Mouse (Mus musculus) heart, postnatal 14 days (tissue): ENCODE data around the gene Slc10a1. TPM values are rescaled to one million over a fixed set of nuclear protein-coding genes. Genes with fewer than 3 reads are reported as not detected.
A peak's percentile ranks its signal among the peaks of the same experiment; 100 is the strongest.

Source experiments
- DNase-seq, 2 experiments: peaks; one replicate each; pipeline ENCODE4 v3.0.0; 2021 to 2022
- intact Hi-C: fragments of 180-260 bp; cut with DNase I; formaldehyde crosslinking; loops from one replicate; pipeline ENCODE4 v1.15.1; 2025
- long read RNA-seq, 2 experiments: library from polyadenylated mRNA; stranded (forward); transcript quantifications; one replicate each; pipeline ENCODE4 v2.0.0; 2021
- total RNA-seq, 2 experiments: library from RNA; stranded (reverse); gene quantifications; 2 replicates each; pipeline ENCODE4 v1.2.3; 2021

Slc10a1 gene
- total RNA-seq: not detected
- long read RNA-seq, experiment 1, partial matches to known transcripts: 0 of 1 reads
- long read RNA-seq, experiment 1, other reads (novel, unspliced or antisense): 1 of 1 reads
- long read RNA-seq, experiment 2: 0 reads

GRCm38 (mm10) chr12:80968605-80969004, at the start of gene Slc10a1:
TSS of gene Slc10a1 (minus strand) at chr12:80968705.
- no peak for DNase-seq
- intact Hi-C loops: no loop called here

GRCm38 (mm10) chr12:81017624-81018023, 49.1 kb upstream of the Slc10a1 start:
- no peak for DNase-seq
- intact Hi-C loops: no loop called here

DNA sequence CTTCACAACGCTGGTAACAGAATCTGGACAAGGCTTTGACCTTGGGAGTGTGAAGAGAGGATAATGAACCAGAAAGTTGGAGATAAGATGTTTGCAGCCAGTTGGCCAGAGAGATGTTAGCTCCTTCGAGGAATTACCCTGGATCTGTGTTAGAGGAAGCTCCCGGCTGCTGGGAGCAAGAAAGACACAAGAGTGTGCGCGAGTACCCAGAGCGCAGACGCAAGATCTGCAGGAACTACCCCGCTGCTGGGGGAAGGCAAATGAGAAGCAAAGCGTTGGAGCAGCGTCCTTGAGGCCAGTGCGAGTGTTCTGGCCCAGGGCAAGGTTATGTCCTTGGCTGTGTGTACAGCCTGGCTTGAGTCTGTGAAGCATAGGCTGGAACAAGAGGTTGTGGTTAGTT, 45.0 kb upstream of the Slc10a1 start:
- DNase-seq: no peak
- intact Hi-C loops: no loop called here

DNA sequence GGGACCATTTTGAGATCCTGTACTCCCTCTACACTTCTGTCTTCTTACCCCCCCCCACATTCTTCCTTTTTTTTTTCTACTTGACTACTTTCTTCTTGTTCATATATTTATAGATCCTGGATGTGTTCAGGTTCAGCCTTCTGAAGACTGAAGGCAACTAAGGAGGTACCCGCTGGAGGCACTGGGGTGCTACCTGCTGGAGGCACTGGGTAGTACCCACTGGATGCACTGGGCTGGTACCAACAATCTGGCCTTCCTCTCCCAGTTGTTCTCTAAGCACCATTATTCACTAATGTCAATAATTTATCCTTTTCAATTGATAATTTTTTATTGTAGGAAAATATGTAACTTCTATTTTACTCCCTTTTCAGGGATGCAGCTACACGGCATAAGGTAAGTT, 43.5 kb upstream of the Slc10a1 start:
- intact Hi-C loops: no loop called here
- no peak for DNase-seq

- DNase-seq: no peak
- intact Hi-C loops: no loop called here
These were observed 41.3 kb upstream of the Slc10a1 start for GRCm38 (mm10) chr12:81009813-81010212.

GRCm38 (mm10) chr12:81002841-81003635, 34.5 kb upstream of the Slc10a1 start:
- DNase-seq: no peak
- intact Hi-C loops: no loop called here

- DNase-seq: no peak
- intact Hi-C loops: no loop called here
These were observed 32.4 kb upstream of the Slc10a1 start for GRCm38 (mm10) chr12:81000924-81001323.

DNA sequence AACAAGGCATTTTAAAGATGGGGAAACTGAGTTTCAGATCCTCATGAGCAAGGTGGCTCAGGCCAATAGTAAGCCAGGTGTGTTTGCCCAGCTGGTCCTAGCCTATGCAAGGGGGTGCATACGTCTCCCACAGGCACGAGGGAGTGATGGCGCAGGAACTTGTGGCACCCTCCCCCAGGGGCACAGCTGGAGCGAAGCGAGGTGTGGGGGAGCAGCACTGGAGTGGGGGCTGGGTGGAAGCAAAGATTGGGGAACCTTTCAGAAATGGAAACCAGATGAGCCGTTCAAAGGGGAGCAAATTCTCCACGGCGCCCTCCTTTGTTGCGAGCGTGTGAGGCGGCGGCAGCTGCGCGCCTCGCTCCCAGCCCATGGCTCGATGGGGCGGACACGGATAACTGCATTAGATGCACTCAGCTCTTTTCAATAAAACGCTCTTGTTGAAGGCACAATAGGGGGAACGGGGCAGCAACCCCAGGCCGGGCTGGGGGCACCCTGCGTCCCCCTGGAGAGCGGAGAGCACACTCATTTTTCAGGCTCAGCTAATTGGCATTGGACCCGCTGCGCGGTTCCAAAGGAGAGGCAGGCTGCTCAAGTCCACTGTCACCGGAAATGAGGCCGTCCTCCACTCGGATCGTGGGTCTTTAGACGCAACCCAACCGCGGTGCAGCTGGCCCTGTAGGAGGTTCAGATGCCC, 30.2 kb upstream of the Slc10a1 start:
- no peak for DNase-seq
- intact Hi-C loops: no loop called here

DNA sequence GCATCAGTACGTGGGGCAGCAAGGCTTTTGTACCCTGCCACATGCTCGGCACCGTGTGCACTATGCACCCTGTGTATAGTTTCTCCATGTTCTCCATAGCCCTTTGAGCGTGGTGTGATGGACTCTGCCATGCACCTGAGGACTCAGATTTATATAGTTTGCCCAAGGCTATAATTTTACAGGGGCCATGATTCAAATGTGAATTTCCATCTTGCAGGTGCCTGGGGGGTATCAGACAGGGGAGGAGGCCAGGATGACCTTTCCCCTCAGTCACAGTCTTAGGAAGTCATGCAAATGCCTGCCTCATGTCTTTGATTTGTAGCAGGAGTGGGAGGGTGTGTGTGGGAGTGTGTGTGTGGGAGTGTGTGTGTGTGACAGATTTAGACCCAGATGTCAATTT, 29.1 kb upstream of the Slc10a1 start:
- intact Hi-C loops: no loop called here
- no peak for DNase-seq

GRCm38 (mm10) chr12:80995326-80995725, 26.8 kb upstream of the Slc10a1 start:
- intact Hi-C loops: no loop called here
- DNase-seq: no peak

DNA sequence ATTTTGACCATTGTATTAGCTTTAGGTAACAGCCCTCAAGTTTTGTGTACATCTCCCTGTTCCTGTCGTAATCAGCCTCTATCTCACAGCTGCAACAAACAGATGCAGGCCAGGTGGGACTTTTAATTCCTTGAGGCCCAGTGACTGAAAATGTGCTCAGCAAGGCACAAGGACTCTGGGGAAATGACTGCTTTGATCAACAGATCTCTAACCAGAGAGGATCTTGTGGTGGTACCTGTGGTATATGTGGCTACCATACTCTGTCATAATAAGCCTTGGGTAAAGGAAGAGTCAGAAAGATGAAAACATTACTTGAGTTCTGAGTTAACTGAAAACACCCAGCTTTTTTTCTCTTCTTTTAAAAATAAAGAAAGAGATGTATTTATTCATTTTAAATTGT, 25.3 kb upstream of the Slc10a1 start:
- no peak for DNase-seq
- intact Hi-C loops: no loop called here

DNA sequence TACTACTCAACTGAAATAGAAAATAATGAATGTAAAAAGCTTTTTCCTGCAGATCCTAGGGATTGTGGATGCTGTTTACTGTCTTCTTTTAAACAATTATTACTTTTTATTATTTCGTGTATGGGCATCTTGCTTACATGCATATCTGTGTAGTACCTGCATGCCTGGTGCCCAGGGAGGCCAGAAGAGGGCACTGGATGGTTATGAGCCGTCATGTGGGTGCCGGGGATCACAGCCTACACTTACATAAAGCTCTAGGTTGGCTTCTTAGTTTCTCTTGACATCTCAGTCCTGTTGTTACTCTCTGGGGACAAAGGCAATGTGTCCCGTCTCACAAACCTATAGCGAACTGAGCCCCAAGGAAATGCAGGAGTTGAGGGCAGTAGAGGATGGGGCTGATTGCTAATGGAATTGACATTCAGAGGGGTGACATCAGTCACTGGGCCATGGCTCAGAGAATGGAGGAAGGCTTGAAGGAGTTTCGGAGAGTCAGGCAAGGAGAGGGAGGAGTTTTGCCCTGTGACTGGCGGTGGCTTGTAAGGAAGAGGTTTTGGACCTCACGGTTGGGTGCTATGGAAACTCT, 24.1 kb upstream of the Slc10a1 start:
- intact Hi-C loops: no loop called here
- DNase-seq: no peak

DNA sequence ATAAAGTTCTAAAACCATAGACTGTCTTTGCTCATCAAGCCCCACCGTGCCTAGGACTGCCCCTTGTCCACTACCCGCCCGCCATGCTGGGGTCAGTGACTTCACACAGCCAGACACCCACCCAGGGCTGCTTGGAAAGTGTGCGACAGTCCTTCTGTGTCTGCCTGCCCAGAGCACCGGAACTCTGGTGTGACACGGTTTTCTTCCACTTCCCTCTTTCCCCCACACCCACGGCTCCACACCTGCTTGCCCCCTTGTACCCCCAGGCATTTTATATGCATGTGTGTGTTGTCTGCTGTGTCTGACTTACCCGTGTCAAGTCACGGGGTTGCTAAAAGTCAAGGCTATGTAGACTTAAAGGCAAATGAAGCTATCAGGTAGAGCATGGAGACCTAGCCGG, 23.3 kb upstream of the Slc10a1 start:
- intact Hi-C loops: no loop called here
- DNase-seq: no peak

DNA sequence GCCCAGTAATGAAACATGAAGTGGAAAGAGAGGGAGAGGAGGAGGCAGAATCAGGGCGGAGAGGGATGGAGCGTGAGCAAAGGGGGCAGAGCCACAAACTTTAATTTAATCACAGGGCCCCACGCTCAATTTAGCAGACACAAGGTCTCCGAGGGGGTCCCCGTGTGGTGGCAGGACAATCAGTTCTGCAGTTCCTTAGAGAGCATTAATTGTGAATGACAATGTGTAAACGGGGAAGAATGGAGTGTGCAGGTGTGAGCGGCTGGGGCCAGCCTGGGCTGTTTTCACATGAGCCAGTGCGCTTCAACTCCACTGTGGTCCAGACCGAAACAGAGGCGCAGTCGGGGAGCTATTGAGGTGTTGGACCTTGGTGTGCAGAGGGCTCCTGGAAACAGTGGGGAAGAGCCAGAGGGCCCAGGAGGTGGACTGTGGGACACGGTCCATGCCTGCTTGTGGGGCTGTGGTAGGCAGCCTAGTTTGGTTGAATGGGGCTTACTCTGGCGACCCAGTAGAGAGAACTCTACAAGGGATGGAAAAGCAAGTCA, 22.5 kb upstream of the Slc10a1 start:
- intact Hi-C loops: no loop called here
- DNase-seq: no peak

GRCm38 (mm10) chr12:80988286-80988685, 19.8 kb upstream of the Slc10a1 start:
- intact Hi-C loops: no loop called here
- DNase-seq: no peak

DNA sequence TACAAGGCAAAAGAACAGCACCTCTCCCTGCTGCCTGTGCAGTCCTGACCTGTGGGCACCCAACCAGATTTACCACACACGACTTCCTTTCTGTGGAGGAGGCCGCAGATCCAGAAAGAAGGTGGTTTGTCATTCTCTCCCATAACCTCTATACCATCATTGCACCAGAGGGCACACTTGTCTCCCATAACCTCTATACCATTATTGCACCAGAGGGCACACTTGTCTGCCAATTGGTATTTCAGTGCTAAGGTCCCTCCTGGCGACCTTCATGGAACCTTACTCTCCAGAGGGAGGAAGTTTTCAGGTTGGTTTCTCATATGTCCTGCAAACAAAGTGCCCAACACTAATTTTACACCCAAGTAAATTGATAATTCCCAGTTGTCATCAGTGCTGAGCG, 18.1 kb upstream of the Slc10a1 start:
- DNase-seq: no peak
- intact Hi-C loops: no loop called here

GRCm38 (mm10) chr12:80983695-80984094, 15.2 kb upstream of the Slc10a1 start:
- DNase-seq: no peak

DNA sequence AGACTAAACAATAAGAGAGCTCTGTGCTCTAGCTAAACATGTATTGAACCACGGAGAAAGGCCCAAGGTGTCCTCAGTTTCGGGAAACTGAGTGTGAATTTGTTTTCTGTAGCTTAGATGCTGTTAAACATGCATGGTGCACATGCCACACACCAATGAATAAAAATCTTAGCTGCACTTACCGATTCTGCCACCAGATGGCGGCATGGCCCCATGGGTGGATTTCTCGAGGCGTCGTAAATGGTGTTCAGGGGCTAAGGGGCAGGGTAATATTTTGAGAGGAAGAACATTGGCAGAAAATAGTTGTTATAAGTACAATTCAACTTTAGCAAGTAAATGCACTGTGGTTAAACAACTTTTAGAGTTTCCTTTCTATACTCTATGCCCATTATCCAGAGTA, 13.8 kb upstream of the Slc10a1 start:
- intact Hi-C loops: loop anchor here (1.0 kb wide), 2 partner anchors 200 to 420 kb away; no protein-coding TSS in a partner anchor

More at GRCm38 (mm10) chr12:80983695-80984094, 15.2 kb upstream of the Slc10a1 start:
- intact Hi-C loops: no loop called here

GRCm38 (mm10) chr12:80975939-80976671, 7.6 kb upstream of the Slc10a1 start:
- intact Hi-C loops: no loop called here

More for the DNA sequence above, 13.8 kb upstream of the Slc10a1 start:
- peak; percentile 72 to 84 for DNase-seq

DNA sequence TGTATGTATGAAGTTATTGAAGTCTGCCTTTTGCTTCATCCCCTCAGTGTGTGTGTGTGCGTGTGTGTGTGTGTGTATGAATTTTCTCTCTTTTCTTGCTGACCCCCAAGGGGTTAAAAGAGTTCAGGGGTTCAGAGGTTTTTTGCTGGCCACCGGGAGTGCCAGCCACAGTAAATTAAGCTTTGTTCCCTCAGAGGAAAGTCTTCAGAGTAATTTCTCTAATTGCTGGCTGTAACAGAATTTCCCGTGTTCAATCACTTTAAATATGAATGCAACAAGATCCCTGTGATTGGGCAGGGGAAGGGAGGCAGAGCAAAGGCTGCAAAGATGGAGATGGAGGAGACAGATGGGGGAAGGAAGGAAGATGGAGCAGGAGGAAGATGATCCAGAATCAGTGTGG, 3.3 kb upstream of the Slc10a1 start:
- intact Hi-C loops: no loop called here
- DNase-seq: no peak

More at GRCm38 (mm10) chr12:80975939-80976671, 7.6 kb upstream of the Slc10a1 start:
- no peak for DNase-seq
